Comparison of ENCODE assay signal across 12 mouse cellular contexts in genomic region chr7:122186043-122186442, GRCm38 (mm10). TPM values are rescaled to one million over a fixed set of nuclear protein-coding genes. Genes with fewer than 3 reads are reported as not detected.
A peak's percentile ranks its signal among the peaks of the same experiment; 100 is the strongest.
DNase-seq lines count a peak whose midpoint lies in the region; ATAC-seq lines count a peak whose summit lies in the region.
"Had no signal": no experiment of that assay in that cellular context is flagged by ENCODE, and none has a peak within 500 bp of the region (broad histone marks: within the 10 kb centered on the region; RNA-seq: fewer than 3 reads in every experiment).

Ern2 (minus strand) TSS chr7:122186207.

- peak within 1 kb of the TSS; percentile 27; the same call in 1 of the 2 replicates for H3K4me2 ChIP-seq in kidney, embryonic 15.5 days
- peak within 1 kb of the TSS; percentile 11 for H3K4me2 ChIP-seq in embryonic facial prominence, embryonic 14.5 days (ENCODE audit: low read depth, low read length)
- 0 out of 2 replicates have a peak within 1 kb of the TSS, but pooled peaks have one; percentile 21 for H3K4me2 ChIP-seq in intestine, embryonic 16.5 days (ENCODE audit: low read depth, low read length)
- peak within 1 kb of the TSS; percentile 48 for H3K4me2 ChIP-seq in neural tube, embryonic 15.5 days

- peaks cover 5% of the 10 kb centered on the region; the same call in 1 of the 2 replicates for H3K4me1 ChIP-seq in kidney, embryonic 15.5 days
- H3K4me1 ChIP-seq in embryonic facial prominence, embryonic 14.5 days (ENCODE audit: control insufficient read depth, insufficient read depth, low read length), result peaks cover 3% of the 10 kb centered on the region; the same call in 1 of the 2 replicates
- H3K4me1 ChIP-seq in intestine, embryonic 16.5 days (ENCODE audit: control insufficient read depth, insufficient read depth, low read length), result no peaks in the 10 kb centered on the region
- 0 out of 2 replicates have a peak, but pooled peaks cover 4% of the 10 kb centered on the region for H3K4me1 ChIP-seq in neural tube, embryonic 15.5 days

- WGBS in kidney, embryonic 15.5 days, result 13% methylated on average over 17 of the region's 17 CpGs
- WGBS in embryonic facial prominence, embryonic 14.5 days, result 27% methylated on average over 9 of the region's 17 CpGs
- WGBS in intestine, embryonic 16.5 days, result 11% methylated on average over 17 of the region's 17 CpGs
- 19% methylated on average over 17 of the region's 17 CpGs for WGBS in neural tube, embryonic 15.5 days

- no peak within 1 kb of the TSS for H3K27ac ChIP-seq in kidney, embryonic 15.5 days
- no peak within 1 kb of the TSS for H3K27ac ChIP-seq in embryonic facial prominence, embryonic 14.5 days (replicated peaks; ENCODE audit: low read depth, low read length)
- H3K27ac ChIP-seq in intestine, embryonic 16.5 days (ENCODE audit: low read length), result no peak within 1 kb of the TSS
- no peak within 1 kb of the TSS for H3K27ac ChIP-seq in neural tube, embryonic 15.5 days (replicated peaks)

- H3K4me3 ChIP-seq in kidney, embryonic 15.5 days (replicated peaks), result no peak within 1 kb of the TSS
- no peak within 1 kb of the TSS for H3K4me3 ChIP-seq in embryonic facial prominence, embryonic 14.5 days (ENCODE audit: low read depth, low read length)
- H3K4me3 ChIP-seq in intestine, embryonic 16.5 days (ENCODE audit: low read length), result peak within 1 kb of the TSS; percentile 18
- H3K4me3 ChIP-seq in neural tube, embryonic 15.5 days (replicated peaks), result peak within 1 kb of the TSS; percentile 17

- 0 out of 2 replicates have a peak, but pooled peaks have one; percentile 15 for ATAC-seq in kidney, embryonic 15.5 days (replicated peaks; ENCODE audit: low FRiP score)
- no peak for ATAC-seq in embryonic facial prominence, embryonic 14.5 days (ENCODE audit: low read depth)
- peak; percentile 40 for ATAC-seq in intestine, embryonic 16.5 days
- ATAC-seq in neural tube, embryonic 15.5 days (ENCODE audit: low FRiP score), result no peak

- no peak for DNase-seq in kidney, adult 9 months
- no peak for DNase-seq in embryonic facial prominence, embryonic 14.5 days (ENCODE audit: low spot score)
- DNase-seq in layer of hippocampus, adult 11-12 months (ENCODE audit: low spot score), result no peak
- no peak for DNase-seq in left cerebral cortex, adult 9 months (ENCODE audit: low spot score in 2 of 2)
- DNase-seq in urinary bladder, postnatal 25 days (ENCODE audit: low spot score), result no peak
- DNase-seq: cerebellum, postnatal 14 days; heart, adult 18-20 months; kidney, adult 2 months; retina, postnatal 1 day had no signal

- no peak within 1 kb of the TSS for H3K9ac ChIP-seq in kidney, embryonic 15.5 days
- no peak within 1 kb of the TSS for H3K9ac ChIP-seq in embryonic facial prominence, embryonic 14.5 days (ENCODE audit: low read depth, low read length)
- no peak within 1 kb of the TSS for H3K9ac ChIP-seq in intestine, embryonic 16.5 days (ENCODE audit: low read depth, low read length)
- no peak within 1 kb of the TSS for H3K9ac ChIP-seq in neural tube, embryonic 15.5 days (replicated peaks)

- H3K9me3 ChIP-seq in kidney, embryonic 15.5 days (replicated peaks), result no peaks in the 10 kb centered on the region
- H3K9me3 ChIP-seq in embryonic facial prominence, embryonic 14.5 days (ENCODE audit: control insufficient read depth, low read length), result no peaks in the 10 kb centered on the region
- no peaks in the 10 kb centered on the region for H3K9me3 ChIP-seq in intestine, embryonic 16.5 days (ENCODE audit: control insufficient read depth, low read length)
- H3K9me3 ChIP-seq in neural tube, embryonic 15.5 days (replicated peaks), result no peaks in the 10 kb centered on the region

- H3K36me3 ChIP-seq in kidney, embryonic 15.5 days, result no peaks in the 10 kb centered on the region
- no peaks in the 10 kb centered on the region for H3K36me3 ChIP-seq in embryonic facial prominence, embryonic 14.5 days (ENCODE audit: control insufficient read depth, insufficient read depth, low read length)
- H3K36me3 ChIP-seq in intestine, embryonic 16.5 days (ENCODE audit: control insufficient read depth, insufficient read depth, low read length), result no peaks in the 10 kb centered on the region
- H3K36me3 ChIP-seq in neural tube, embryonic 15.5 days, result no peaks in the 10 kb centered on the region

- no peaks in the 10 kb centered on the region for H3K27me3 ChIP-seq in kidney, embryonic 15.5 days
- H3K27me3 ChIP-seq in embryonic facial prominence, embryonic 14.5 days (replicated peaks; ENCODE audit: control insufficient read depth, insufficient read depth, low read length), result no peaks in the 10 kb centered on the region
- H3K27me3 ChIP-seq in intestine, embryonic 16.5 days (replicated peaks; ENCODE audit: control insufficient read depth, insufficient read depth, low read length), result no peaks in the 10 kb centered on the region
- no peaks in the 10 kb centered on the region for H3K27me3 ChIP-seq in neural tube, embryonic 15.5 days (replicated peaks)

RNA-seq across cellular contexts. Expression of gene Ern2, which starts in this region (rescaled TPM):
- 0.89 TPM in 1 of 2 replicates, not detected in the other for polyA plus RNA-seq in kidney, embryonic 15.5 days (2015; fragmentation: Nextera tagmentation; extraction: Ambion mirVana)
- polyA plus RNA-seq in embryonic facial prominence, embryonic 14.5 days (2014; fragmentation: Nextera tagmentation; extraction: Ambion mirVana), result 0.07 TPM in 1 of 2 replicates, not detected in the other
- 8.5 and 9.4 TPM in 2 replicates for polyA plus RNA-seq in intestine, embryonic 16.5 days (2015; fragmentation: Nextera tagmentation; extraction: Ambion mirVana)
- 1.5 and 2.0 TPM in 2 replicates for polyA plus RNA-seq in neural tube, embryonic 15.5 days (2015; fragmentation: Nextera tagmentation; extraction: Ambion mirVana)

Comparison
In these comparisons a context has a peak if more than half of its experiments do, and no peak if none do; other contexts are left out.
1. Peak in ATAC-seq and H3K4me2 ChIP-seq in kidney, embryonic 15.5 days; RNA of the gene not detected or under 1 TPM.
2. H3K4me3 ChIP-seq: peak in intestine, embryonic 16.5 days (single experiment) and neural tube, embryonic 15.5 days (single experiment); none in kidney, embryonic 15.5 days (single experiment) and embryonic facial prominence, embryonic 14.5 days (single experiment).
3. Peak in every context shown above with its lines, with median percentiles within 50 percentile points of each other: H3K4me2 ChIP-seq.